Mouse (Mus musculus): ENCODE data around the gene Fam19a5. TPM values are rescaled to one million over a fixed set of nuclear protein-coding genes. Genes with fewer than 3 reads are reported as not detected.
A peak's percentile ranks its signal among the peaks of the same experiment; 100 is the strongest.

Fam19a5 gene
- total and polyA plus RNA-seq, 2 experiments from 2014 or later = 31.0 to 137 TPM

GRCm38 (mm10) chr15:87692865-87693513, 148.9 kb downstream of the Fam19a5 start:
- 88% methylated on average over 4 of the region's 4 CpGs for WGBS
- H3K9me3 ChIP-seq (ENCODE audit: low read length) = no peaks in the 10 kb centered on the region
- DNase-seq (ENCODE audit: low spot score) = no peak
- no peak for TF ChIP-seq CTCF (IDR thresholded peaks at IDR 0.05; ENCODE audit: low read depth)
- H3K27ac ChIP-seq = no peak overlapping the region
- H3K4me2 ChIP-seq (ENCODE audit: low read depth, low read length) = no peak overlapping the region
- no peak overlapping the region for H3K4me3 ChIP-seq (ENCODE audit: low read length)
- no peaks in the 10 kb centered on the region for H3K36me3 ChIP-seq (ENCODE audit: insufficient read depth, low read length)
- 0 out of 2 replicates have a peak, but pooled peaks cover 5% of the 10 kb centered on the region for H3K4me1 ChIP-seq (ENCODE audit: insufficient read depth, low read length)
- H3K9ac ChIP-seq (replicated peaks; ENCODE audit: low read length) = no peak overlapping the region
- ATAC-seq = no peak
- H3K27me3 ChIP-seq (ENCODE audit: insufficient read depth, low read length) = no peaks in the 10 kb centered on the region

- DNase-seq (ENCODE audit: low spot score) (peak; percentile 22), ATAC-seq (no peak)
- no peak overlapping the region for H3K27ac ChIP-seq
- H3K4me2 ChIP-seq (ENCODE audit: low read depth, low read length) = no peak overlapping the region
- no peak for TF ChIP-seq CTCF (IDR thresholded peaks at IDR 0.05; ENCODE audit: low read depth)
- 0 out of 2 replicates have a peak, but pooled peaks cover 3% of the 10 kb centered on the region for H3K36me3 ChIP-seq (ENCODE audit: insufficient read depth, low read length)
- 56% methylated on average over 13 of the region's 13 CpGs for WGBS
- no peak overlapping the region for H3K4me3 ChIP-seq (ENCODE audit: low read length)
- H3K27me3 ChIP-seq (ENCODE audit: insufficient read depth, low read length) = no peaks in the 10 kb centered on the region
- 0 out of 2 replicates have a peak, but pooled peaks cover 5% of the 10 kb centered on the region for H3K4me1 ChIP-seq (ENCODE audit: insufficient read depth, low read length)
- no peaks in the 10 kb centered on the region for H3K9me3 ChIP-seq (ENCODE audit: low read length)
- H3K9ac ChIP-seq (replicated peaks; ENCODE audit: low read length) = no peak overlapping the region
Measured at GRCm38 (mm10) chr15:87697433-87697996, 153.4 kb downstream of the Fam19a5 start.

- ATAC-seq (peak; percentile 27; the same call in 1 of the 2 replicates), DNase-seq (ENCODE audit: low spot score) (peak; percentile 66)
- no peaks in the 10 kb centered on the region for H3K27me3 ChIP-seq (ENCODE audit: insufficient read depth, low read length)
- TF ChIP-seq CTCF (IDR thresholded peaks at IDR 0.05; ENCODE audit: low read depth) = no peak
- no peaks in the 10 kb centered on the region for H3K9me3 ChIP-seq (ENCODE audit: low read length)
- no peak overlapping the region for H3K4me3 ChIP-seq (ENCODE audit: low read length)
- WGBS = 41% methylated on average over 14 of the region's 14 CpGs
- H3K4me2 ChIP-seq (ENCODE audit: low read depth, low read length) = no peak overlapping the region
- no peak overlapping the region for H3K9ac ChIP-seq (replicated peaks; ENCODE audit: low read length)
- 0 out of 2 replicates have a peak, but pooled peaks cover 5% of the 10 kb centered on the region for H3K4me1 ChIP-seq (ENCODE audit: insufficient read depth, low read length)
- H3K36me3 ChIP-seq (ENCODE audit: insufficient read depth, low read length) = 0 out of 2 replicates have a peak, but pooled peaks cover 3% of the 10 kb centered on the region
- no peak overlapping the region for H3K27ac ChIP-seq
Measured at GRCm38 (mm10) chr15:87698562-87699320, 154.6 kb downstream of the Fam19a5 start.

- Histone ChIP-seq H3K27ac (no peak overlapping the region), H3K9me3 (ENCODE audit: low read length) (no peaks in the 10 kb centered on the region), H3K36me3 (ENCODE audit: insufficient read depth, low read length) (0 out of 2 replicates have a peak, but pooled peaks cover 3% of the 10 kb centered on the region), H3K4me3 (ENCODE audit: low read length) (no peak overlapping the region), H3K4me2 (ENCODE audit: low read depth, low read length) (no peak overlapping the region), H3K9ac (replicated peaks; ENCODE audit: low read length) (no peak overlapping the region), H3K27me3 (ENCODE audit: insufficient read depth, low read length) (no peaks in the 10 kb centered on the region), H3K4me1 (ENCODE audit: insufficient read depth, low read length) (0 out of 2 replicates have a peak, but pooled peaks cover under 1% of the 10 kb centered on the region)
- TF ChIP-seq CTCF (IDR thresholded peaks at IDR 0.05; ENCODE audit: low read depth) = no peak
- DNase-seq (ENCODE audit: low spot score) (no peak), ATAC-seq (no peak)
- 100% methylated on average over 1 of the region's 1 CpGs for WGBS
Measured at GRCm38 (mm10) chr15:87702821-87703220, 158.7 kb downstream of the Fam19a5 start.

- Histone ChIP-seq H3K4me3 (ENCODE audit: low read length) (no peak overlapping the region), H3K4me2 (ENCODE audit: low read depth, low read length) (no peak overlapping the region), H3K4me1 (ENCODE audit: insufficient read depth, low read length) (no peaks in the 10 kb centered on the region), H3K9me3 (ENCODE audit: low read length) (no peaks in the 10 kb centered on the region), H3K9ac (replicated peaks; ENCODE audit: low read length) (no peak overlapping the region), H3K27ac (no peak overlapping the region), H3K36me3 (ENCODE audit: insufficient read depth, low read length) (0 out of 2 replicates have a peak, but pooled peaks cover 3% of the 10 kb centered on the region), H3K27me3 (ENCODE audit: insufficient read depth, low read length) (no peaks in the 10 kb centered on the region)
- DNase-seq (ENCODE audit: low spot score) (no peak), ATAC-seq (no peak)
- WGBS = 88% methylated on average over 3 of the region's 3 CpGs
- TF ChIP-seq CTCF (IDR thresholded peaks at IDR 0.05; ENCODE audit: low read depth) = no peak
Measured at GRCm38 (mm10) chr15:87703334-87703733, 159.2 kb downstream of the Fam19a5 start.

- Histone ChIP-seq H3K9ac (replicated peaks; ENCODE audit: low read length) (no peak overlapping the region), H3K36me3 (ENCODE audit: insufficient read depth, low read length) (no peaks in the 10 kb centered on the region), H3K27me3 (ENCODE audit: insufficient read depth, low read length) (no peaks in the 10 kb centered on the region), H3K4me3 (ENCODE audit: low read length) (no peak overlapping the region), H3K9me3 (ENCODE audit: low read length) (no peaks in the 10 kb centered on the region), H3K4me2 (ENCODE audit: low read depth, low read length) (no peak overlapping the region), H3K27ac (peak overlapping the region; percentile 7; the same call in 1 of the 2 replicates), H3K4me1 (ENCODE audit: insufficient read depth, low read length) (peaks cover 7% of the 10 kb centered on the region)
- TF ChIP-seq CTCF (IDR thresholded peaks at IDR 0.05; ENCODE audit: low read depth) = no peak
- ATAC-seq (no peak), DNase-seq (ENCODE audit: low spot score) (no peak)
- 42% methylated on average over 4 of the region's 4 CpGs for WGBS
Measured at GRCm38 (mm10) chr15:87711790-87712189, 167.7 kb downstream of the Fam19a5 start.
